Mouse (Mus musculus) erythroblast, embryonic 14.5 days (primary cell): ENCODE measurements around the gene Olfr951.

Source experiments
- GATA1 ChIP-seq: IDR thresholded peaks from 2 replicates; pipeline ENCODE4 v1.6.1; 2012; ENCODE audit warnings: low read length, inconsistent platforms, mixed read lengths
- TAL1 ChIP-seq: IDR thresholded peaks from 3 replicates; pipeline ENCODE4 v1.6.1; 2012; ENCODE audit warnings: low read length, inconsistent platforms, mixed read lengths

DNA sequence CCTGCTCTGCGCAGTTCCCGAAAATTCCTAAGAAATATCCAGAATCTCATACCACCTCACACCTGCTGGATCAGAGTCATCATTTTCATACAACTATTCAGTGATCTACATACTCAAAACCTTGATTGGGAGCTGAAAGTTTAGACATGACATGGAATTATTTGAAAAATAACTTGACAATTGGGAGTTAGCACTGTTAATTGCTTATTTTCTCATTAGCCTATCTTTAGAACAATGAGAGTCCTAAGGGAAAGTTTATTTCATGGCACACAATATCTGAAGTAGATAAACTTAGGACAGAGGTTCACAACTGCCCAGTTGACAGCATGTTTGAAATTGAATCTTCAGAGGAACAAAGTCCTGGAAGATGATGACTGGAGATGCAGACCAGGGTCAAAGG lies at the start of gene Olfr951:
- TF ChIP-seq GATA1 (no peak), TAL1 (no peak)
